Mouse (Mus musculus) heart, postnatal 0 days (tissue): Measurements from ENCODE around the gene Slc25a26. TPM values are rescaled to one million over a fixed set of nuclear protein-coding genes. Genes with fewer than 3 reads are reported as not detected.
A peak's percentile ranks its signal among the peaks of the same experiment; 100 is the strongest.

Experiments used
- ATAC-seq: fragments of 200-750 bp; cut with Nextera tagmentation; 2 replicates; pipeline ENCODE4 v1.8.0; 2017; ENCODE audit warnings: low read depth, moderate number of reproducible peaks, moderate library complexity; ENCODE audit not compliant: insufficient read depth
- DNase-seq: peaks from one replicate; pipeline ENCODE4 v3.0.0-alpha.2; 2016; ENCODE audit warnings: low spot score
- H3K27ac ChIP-seq: fragments of 300-500 bp; sonication (generic); 2 replicates; pipeline ENCODE4 v1.5.1; 2014; ENCODE audit warnings: low read depth, mild to moderate bottlenecking
- H3K27me3 ChIP-seq: fragments of 300-500 bp; sonication (generic); 2 replicates; pipeline ENCODE4 v1.6.1; 2014; ENCODE audit warnings: low read length, mixed read lengths; ENCODE audit not compliant: control insufficient read depth, insufficient read depth
- H3K36me3 ChIP-seq: fragments of 300-500 bp; sonication (generic); replicated peaks from 2 replicates; pipeline ENCODE4 v1.6.1; 2014; ENCODE audit warnings: low read length, mixed read lengths; ENCODE audit not compliant: control insufficient read depth, insufficient read depth
- H3K4me1 ChIP-seq: fragments of 300-500 bp; sonication (generic); 2 replicates; pipeline ENCODE4 v1.6.1; 2014; ENCODE audit warnings: antibody characterized with exemption; ENCODE audit not compliant: control insufficient read depth, insufficient read depth
- H3K4me2 ChIP-seq: fragments of 300-500 bp; sonication (generic); 2 replicates; pipeline ENCODE4 v1.6.1; 2014; ENCODE audit warnings: low read depth, mild to moderate bottlenecking, low read length, moderate library complexity
- H3K4me3 ChIP-seq: fragments of 300-500 bp; sonication (generic); 2 replicates; pipeline ENCODE4 v1.5.1; 2014; ENCODE audit warnings: low read depth, low read length
- H3K9ac ChIP-seq: fragments of 300-500 bp; sonication (generic); replicated peaks from 2 replicates; pipeline ENCODE4 v1.6.1; 2014; ENCODE audit warnings: low read depth, low read length, mixed read lengths
- H3K9me3 ChIP-seq: fragments of 300-500 bp; sonication (generic); replicated peaks from 2 replicates; pipeline ENCODE4 v1.6.1; 2016; ENCODE audit warnings: low read length; ENCODE audit not compliant: control insufficient read depth
- CTCF ChIP-seq: IDR thresholded peaks from 2 replicates; pipeline ENCODE4 v1.5.1; 2016; ENCODE audit warnings: antibody characterized with exemption, control low read depth, low read depth
- EP300 ChIP-seq: IDR thresholded peaks from 2 replicates; pipeline ENCODE4 v1.6.1; 2016; ENCODE audit warnings: antibody characterized with exemption, low read depth
- WGBS: fragments of 180-500 bp; shearing (Covaris S2); extraction: QIAGEN DNeasy Blood & Tissue Kit; methylation state at CpG from one replicate; pipeline ENCODE4 v1.1.7; 2014; 5-methylcytosine and 5-hydroxymethylcytosine counted together
- polyA plus RNA-seq: library from polyadenylated mRNA; unstranded; fragments of >200 nt; fragmentation: Nextera tagmentation; extraction: Ambion mirVana; gene quantifications from 2 replicates; pipeline ENCODE4 v1.2.1, GENCODE M21; 2015
- total RNA-seq: library from RNA; depleted of rRNA; stranded (reverse); fragments of >200 nt; gene quantifications from 2 replicates; pipeline ENCODE4 v1.2.3, GENCODE M21; 2014; ENCODE audit warnings: low replicate concordance

Slc25a26 gene
- total and polyA plus RNA-seq, 2 experiments from 2014 or later: 13.4 to 17.9 TPM

DNA sequence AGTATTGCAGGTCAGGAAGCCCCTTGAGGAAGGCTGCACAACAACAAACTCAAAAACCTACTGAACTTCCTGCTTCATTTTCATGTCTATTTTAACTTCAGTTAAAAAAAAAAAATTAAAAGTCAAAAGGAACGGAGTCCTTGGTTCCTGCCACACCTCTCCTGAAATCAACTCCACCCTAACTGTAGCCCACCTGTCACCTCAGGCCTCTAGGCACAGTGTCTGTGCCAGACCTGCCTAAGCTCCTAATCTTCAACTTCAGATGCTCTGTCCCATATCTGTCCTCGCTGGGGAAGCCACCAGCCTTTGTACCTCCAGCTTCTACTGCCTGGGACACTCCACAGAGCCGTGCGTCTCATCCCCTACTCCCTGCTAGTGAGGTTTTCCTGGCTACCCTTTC is 134.1 kb downstream of the Slc25a26 start:
- no peak overlapping the region for H3K9ac ChIP-seq
- WGBS: 39% methylated on average over 4 of the region's 4 CpGs
- no peak for ATAC-seq
- no peaks in the 10 kb centered on the region for H3K27me3 ChIP-seq
- H3K36me3 ChIP-seq: no peaks in the 10 kb centered on the region
- H3K4me1 ChIP-seq: peaks cover 25% of the 10 kb centered on the region
- no peaks in the 10 kb centered on the region for H3K9me3 ChIP-seq
- H3K27ac ChIP-seq: no peak overlapping the region; the same call in 1 of the 2 replicates
- no peak for DNase-seq
- no peak overlapping the region for H3K4me3 ChIP-seq
- TF ChIP-seq CTCF (no peak), EP300 (no peak)
- no peak overlapping the region for H3K4me2 ChIP-seq

DNA sequence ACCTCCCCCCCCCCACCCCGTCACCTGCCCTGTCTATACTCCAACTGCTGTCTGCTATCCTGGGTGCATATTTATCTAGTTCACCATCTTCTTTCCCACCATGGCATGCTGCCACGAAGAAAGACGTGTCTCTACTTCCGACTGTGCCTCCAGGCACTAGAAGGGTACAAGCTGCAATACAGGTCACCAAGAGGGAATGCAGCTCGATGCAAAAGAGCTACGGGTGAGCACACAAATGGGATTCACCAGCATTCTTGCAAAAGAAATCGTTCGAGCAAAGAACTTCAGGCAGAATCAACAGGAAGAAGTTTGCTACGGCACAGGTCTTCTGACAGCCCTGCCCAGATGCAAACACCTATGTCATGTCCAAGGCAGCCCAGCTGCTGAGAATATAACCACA is 134.6 kb downstream of the Slc25a26 start:
- TF ChIP-seq CTCF: no peak
- no peak for TF ChIP-seq EP300
- no peak overlapping the region for H3K4me2 ChIP-seq
- no peaks in the 10 kb centered on the region for H3K36me3 ChIP-seq
- peaks cover 25% of the 10 kb centered on the region for H3K4me1 ChIP-seq
- no peaks in the 10 kb centered on the region for H3K9me3 ChIP-seq
- ATAC-seq (no peak), DNase-seq (no peak)
- H3K27ac ChIP-seq: no peak overlapping the region; the same call in 1 of the 2 replicates
- WGBS: 67% methylated on average over 9 of the region's 9 CpGs
- H3K27me3 ChIP-seq: no peaks in the 10 kb centered on the region
- H3K9ac ChIP-seq: no peak overlapping the region
- H3K4me3 ChIP-seq: no peak overlapping the region

DNA sequence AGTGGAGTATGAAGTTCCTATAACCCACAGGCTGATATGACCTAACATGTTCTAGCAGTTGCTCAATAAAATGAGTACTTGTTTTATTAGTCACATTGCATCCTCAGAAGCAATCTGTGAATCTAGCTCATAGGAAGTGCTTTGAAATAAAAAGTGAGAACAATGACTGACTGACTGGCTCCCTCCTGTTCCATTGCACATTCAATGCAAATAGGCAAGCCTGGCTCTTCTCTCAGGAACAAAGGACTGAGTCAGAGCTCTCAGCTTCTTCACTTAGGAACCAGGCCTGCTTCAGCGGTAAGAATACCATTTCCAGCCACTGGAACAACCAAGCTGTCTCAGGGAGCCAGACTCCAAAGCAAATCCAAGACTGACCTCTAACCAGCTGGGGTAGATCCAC is 135.2 kb downstream of the Slc25a26 start:
- no peaks in the 10 kb centered on the region for H3K27me3 ChIP-seq
- no peak overlapping the region for H3K9ac ChIP-seq
- H3K9me3 ChIP-seq: no peaks in the 10 kb centered on the region
- no peak overlapping the region for H3K4me3 ChIP-seq
- no peak for TF ChIP-seq EP300
- TF ChIP-seq CTCF: no peak
- 45% methylated on average over 1 of the region's 1 CpGs for WGBS
- H3K4me2 ChIP-seq: no peak overlapping the region
- DNase-seq (no peak), ATAC-seq (no peak)
- H3K4me1 ChIP-seq: peaks cover 25% of the 10 kb centered on the region
- H3K36me3 ChIP-seq: no peaks in the 10 kb centered on the region
- no peak overlapping the region for H3K27ac ChIP-seq

DNA sequence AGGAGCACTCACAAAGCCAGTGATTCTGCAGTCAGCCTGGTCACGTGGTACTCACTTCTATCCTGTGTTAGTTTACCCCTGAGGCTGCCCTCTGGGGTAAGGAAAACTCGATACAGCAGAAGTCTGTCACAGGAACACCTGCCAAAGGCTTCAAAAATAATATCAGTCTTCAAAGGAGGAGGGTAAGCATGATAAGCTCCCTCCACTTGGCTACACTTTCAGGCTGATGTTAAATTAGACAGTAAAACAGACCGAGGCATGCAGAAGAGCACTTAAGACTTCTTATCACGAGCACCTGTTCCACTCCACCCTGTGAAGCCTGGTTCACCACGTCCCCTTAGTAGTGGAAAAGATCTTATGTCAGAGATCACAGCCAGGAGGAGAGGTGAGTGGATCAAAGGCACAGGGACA is 136.9 kb downstream of the Slc25a26 start:
- no peak overlapping the region for H3K4me2 ChIP-seq
- ATAC-seq: no peak
- no peaks in the 10 kb centered on the region for H3K27me3 ChIP-seq
- no peak for TF ChIP-seq EP300
- TF ChIP-seq CTCF: no peak
- no peak overlapping the region for H3K9ac ChIP-seq
- no peak overlapping the region for H3K4me3 ChIP-seq
- no peak for DNase-seq
- no peak overlapping the region for H3K27ac ChIP-seq
- H3K4me1 ChIP-seq: peaks cover 25% of the 10 kb centered on the region
- no peaks in the 10 kb centered on the region for H3K9me3 ChIP-seq
- WGBS: 21% methylated on average over 5 of the region's 5 CpGs
- H3K36me3 ChIP-seq: no peaks in the 10 kb centered on the region

DNA sequence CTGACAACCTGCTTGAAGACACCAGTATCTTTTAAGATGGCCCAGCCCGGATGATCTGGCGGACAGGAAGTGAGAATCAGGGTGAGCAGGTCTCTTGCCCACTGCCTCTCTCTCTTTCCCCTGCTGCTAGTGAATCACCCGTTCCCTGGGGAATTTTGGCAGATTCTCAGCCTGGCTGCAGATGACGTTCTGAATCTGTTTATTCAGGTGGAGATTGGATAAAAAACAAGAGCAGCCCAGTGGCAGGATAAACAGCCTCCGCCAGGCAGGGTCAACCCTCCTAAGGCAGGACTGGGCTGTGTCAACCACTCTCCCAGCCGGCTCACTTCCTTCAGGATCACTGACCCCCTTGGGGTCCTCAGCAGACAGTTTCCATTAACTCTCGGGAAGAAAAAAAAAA is 140.2 kb downstream of the Slc25a26 start:
- Histone ChIP-seq H3K36me3 (no peaks in the 10 kb centered on the region), H3K9me3 (no peaks in the 10 kb centered on the region), H3K27ac (no peak overlapping the region), H3K4me2 (no peak overlapping the region), H3K9ac (no peak overlapping the region), H3K27me3 (no peaks in the 10 kb centered on the region), H3K4me3 (no peak overlapping the region), H3K4me1 (peaks cover 18% of the 10 kb centered on the region)
- DNase-seq (peak; percentile 66), ATAC-seq (peak; percentile 54)
- TF ChIP-seq CTCF (no peak), EP300 (no peak)
- 38% methylated on average over 7 of the region's 7 CpGs for WGBS

DNA sequence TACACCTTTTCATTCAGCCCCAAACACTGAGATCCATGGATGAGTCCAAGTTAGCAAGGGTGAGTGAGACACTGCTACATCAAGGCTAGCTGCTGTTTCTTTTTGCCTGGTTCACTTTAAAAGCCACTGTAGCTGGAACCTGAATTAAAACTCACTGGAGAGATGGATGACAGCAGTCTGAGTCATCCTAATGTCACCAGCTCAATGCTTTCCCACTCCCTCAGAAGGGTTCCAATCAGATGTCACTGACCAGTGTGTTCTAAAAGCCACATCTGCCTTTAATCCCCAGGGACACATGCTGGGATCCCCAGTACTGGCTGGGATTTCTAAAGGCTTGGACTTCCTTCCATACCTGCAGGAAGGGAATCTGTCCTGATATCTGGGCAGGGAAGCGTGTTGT is 141.9 kb downstream of the Slc25a26 start:
- H3K4me2 ChIP-seq: no peak overlapping the region
- H3K9me3 ChIP-seq: no peaks in the 10 kb centered on the region
- TF ChIP-seq CTCF (no peak), EP300 (no peak)
- no peaks in the 10 kb centered on the region for H3K36me3 ChIP-seq
- ATAC-seq (no peak), DNase-seq (no peak)
- H3K27ac ChIP-seq: no peak overlapping the region
- H3K9ac ChIP-seq: no peak overlapping the region
- no peak overlapping the region for H3K4me3 ChIP-seq
- H3K4me1 ChIP-seq: peaks cover 21% of the 10 kb centered on the region
- WGBS: 83% methylated on average over 1 of the region's 1 CpGs
- H3K27me3 ChIP-seq: no peaks in the 10 kb centered on the region
